Mouse (Mus musculus) embryo, embryonic 10 days (tissue): ENCODE measurements around the gene Jarid2.

Source experiments
- DNase-seq: peaks from one replicate; pipeline ENCODE4 v3.0.0-alpha.2; 2015; ENCODE audit warnings: low spot score

The Jarid2 gene

GRCm38 (mm10) chr13:44730146-44730864 lies 1.0 kb downstream of the Jarid2 start:
- peak; percentile 99 for DNase-seq

DNA sequence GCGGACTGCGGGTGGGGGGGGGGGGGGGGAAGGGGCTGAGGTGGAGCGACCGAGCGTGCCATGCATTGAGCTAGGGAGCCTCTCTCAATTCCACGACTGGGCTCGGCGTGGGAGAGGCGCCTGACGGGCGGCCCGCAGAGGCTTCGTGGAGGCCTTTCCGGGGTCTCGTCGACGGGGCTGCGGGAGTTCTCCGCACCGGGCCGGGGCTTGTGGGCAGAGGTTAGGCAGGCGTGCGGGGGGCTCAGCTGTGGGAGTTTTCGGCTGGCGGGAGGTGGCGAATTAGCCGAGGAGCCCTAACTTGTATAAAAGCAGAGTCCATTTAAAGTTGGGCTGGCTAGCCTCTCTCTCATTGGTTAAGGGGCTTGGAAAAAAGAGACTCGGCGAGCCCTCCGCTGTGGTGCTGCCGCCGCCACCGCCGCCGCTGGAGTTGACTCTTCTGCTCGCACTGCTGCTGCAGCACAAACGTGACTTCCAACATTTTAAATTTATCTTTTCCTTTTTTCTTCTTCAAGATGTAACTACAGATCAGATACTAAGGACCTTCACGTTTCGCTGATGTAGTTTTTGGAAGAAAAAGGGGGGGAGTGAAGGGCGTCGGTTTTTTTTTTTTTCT lies 1.8 kb downstream of the Jarid2 start:
- DNase-seq, result peak; percentile 94

DNA sequence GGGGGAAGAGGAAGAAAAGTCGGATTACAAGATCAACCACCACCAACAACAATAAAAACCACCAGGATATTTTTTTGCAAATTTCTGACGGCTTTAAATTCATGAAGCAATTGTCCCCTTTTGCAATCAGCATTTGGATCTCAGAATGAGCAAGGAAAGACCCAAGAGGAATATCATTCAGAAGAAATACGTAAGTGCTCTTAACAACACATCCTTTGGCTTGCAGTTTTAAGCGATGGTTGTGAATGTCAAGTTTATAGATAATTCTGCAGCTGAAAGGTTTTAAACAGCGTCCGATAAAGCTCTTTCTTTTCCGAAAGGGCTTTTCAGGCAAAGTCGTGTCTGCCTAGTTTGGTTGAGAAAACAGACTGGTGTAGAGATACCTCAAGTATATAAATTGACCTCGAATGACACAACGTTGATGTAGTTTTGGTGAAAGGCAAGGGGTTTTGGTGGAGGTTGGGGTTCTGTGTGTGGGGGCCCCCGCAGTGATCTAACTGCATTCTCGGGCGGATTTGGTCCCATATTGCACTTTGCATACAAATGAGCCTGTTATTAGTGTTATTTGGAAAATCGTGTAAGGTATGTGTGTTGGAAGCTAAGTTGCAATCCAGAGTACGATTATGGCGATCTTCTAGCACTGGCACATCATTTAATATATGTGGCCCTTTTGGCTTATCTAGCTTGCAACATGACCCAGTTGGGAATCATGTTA lies 2.6 kb downstream of the Jarid2 start:
- DNase-seq, result no peak

DNA sequence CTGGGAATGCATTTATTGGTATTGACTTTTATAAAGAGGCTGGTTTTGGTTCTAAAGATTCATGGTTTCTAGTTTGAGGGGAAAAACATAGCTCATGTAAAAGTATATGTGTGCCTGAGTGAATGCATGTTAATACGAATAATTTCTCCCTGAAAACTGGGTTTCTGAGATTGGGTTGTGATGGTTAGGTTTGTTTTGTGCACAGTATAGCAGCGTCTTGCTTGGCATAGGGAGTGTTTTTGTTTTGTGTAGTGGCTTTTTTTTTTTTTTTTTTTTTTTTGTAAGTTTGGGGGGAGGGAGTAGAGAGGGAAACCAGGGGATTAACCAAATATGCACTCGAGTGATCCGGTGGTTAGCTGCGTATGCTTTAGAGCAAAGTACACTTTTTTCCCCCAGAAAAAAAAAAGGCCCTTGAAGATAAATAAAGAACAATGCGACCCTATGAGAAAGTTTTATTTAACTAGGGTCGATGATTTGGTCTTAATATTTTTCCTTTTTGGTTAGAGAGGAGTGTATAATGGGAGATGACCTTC lies 3.2 kb downstream of the Jarid2 start:
- no peak for DNase-seq

- DNase-seq, result peak; percentile 37
Measured at GRCm38 (mm10) chr13:44733036-44733372, 3.7 kb downstream of the Jarid2 start.

DNA sequence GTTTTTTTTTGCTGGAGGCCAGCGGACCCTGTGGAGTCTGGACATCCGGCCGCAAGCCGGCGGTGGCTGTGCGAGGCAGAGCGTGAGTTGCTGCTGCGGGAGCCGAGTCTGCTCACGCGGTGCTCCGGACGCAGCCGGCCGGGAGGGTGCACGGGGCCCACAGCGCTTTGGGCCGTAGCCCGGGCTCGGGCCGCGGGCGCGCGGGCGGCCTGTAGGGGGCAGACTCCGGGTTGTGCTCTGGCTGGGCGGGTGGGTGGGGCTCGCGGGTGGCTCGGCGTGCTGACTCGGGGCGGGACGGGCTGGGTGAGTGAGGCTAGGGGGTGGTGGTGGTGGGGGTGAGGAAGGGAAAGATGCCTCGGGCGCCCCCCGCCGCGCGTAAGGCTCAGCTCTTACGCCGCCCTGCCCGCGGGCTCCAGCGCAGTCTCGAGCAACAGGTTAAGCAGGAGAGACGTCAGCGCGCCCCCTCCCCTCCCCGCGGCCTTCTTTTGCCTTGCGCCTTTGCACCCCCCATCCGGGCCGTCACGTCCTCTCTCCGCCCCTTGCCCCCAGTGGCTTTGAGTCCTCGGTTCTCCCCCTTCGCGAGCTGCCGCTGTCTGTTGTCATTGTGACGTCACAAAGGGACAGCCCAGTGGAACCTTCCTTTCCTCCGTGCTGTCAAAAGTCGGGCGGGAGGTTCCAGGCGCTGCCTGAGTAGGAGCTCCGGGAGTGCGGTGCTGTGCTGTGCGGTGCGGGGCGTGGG lies 4.3 kb downstream of the Jarid2 start:
- DNase-seq, result peak; percentile 88

GRCm38 (mm10) chr13:44734441-44734840 lies 5.2 kb downstream of the Jarid2 start:
- DNase-seq, result no peak

DNA sequence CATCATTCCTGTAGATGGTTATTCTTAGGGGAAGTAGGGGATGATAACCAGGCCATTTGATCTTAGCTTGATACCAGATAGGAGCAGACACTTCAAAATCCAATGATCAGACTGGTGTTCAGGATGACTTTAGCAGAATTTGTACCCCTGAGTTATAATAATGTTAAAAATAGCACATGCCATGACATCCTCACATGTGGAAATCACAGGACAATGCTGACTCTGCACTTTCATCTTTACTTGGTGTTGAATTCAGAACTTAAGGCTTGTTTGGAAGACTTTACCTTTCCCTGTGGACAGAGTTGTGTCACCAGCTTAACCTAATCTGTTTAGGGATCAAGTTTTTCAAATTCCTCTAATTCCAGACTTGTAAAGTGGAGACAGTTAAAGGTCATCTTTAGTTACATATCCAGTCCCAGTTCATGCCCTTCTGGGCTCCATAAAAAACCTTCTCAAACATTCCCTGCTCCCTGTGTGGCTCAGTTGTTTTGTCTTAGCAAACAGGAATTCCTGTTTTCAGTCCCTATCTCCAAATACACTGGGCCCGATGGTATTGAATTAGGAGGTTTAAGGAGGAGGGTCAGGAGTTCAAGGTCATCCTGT lies 5.9 kb downstream of the Jarid2 start:
- DNase-seq, result no peak

DNA sequence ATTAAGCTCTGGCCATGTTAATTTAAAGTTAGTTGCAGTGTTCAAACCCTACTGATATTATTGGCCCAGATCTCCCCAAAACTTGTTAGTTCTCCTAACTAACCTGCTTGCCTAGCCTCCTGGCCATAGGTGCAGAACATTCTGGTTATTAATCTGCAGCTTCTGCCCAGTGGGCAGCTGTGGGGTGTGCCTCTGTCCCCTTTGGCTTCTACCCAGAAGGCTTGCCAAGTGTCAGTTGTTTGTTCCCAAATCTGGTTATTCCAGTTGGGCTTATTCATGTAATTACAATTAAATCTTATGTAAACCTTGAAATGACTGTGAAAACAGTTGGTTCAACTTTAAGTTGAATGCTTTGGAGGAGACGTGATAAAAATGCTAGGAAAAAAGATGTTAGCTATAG lies 8.0 kb downstream of the Jarid2 start:
- no peak for DNase-seq

- peak; percentile 54 for DNase-seq
Measured at GRCm38 (mm10) chr13:44751780-44752179, 22.5 kb downstream of the Jarid2 start.

- no peak for DNase-seq
Measured at GRCm38 (mm10) chr13:44753206-44753605, 23.9 kb downstream of the Jarid2 start.

GRCm38 (mm10) chr13:44755434-44755833 lies 26.2 kb downstream of the Jarid2 start:
- DNase-seq, result peak; percentile 40

DNA sequence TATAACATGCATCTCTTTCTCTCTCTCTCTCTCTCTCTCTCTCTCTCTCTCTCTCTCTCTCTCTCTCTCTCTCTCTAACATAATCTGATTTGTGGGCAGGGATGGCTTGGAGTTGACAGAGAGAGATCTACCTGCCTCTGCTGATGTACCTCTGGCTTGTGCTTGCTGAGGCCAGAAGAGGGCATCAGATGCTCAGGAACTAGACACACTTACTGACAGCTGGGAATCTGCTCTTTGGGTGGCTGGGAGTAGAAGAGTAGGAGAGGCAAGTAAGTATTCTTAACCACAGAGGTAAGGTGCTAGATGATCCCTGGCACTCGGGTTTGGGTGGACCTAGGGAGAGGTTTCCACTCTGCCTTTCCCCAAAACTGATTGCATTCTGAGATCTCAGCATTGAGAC lies 29.5 kb downstream of the Jarid2 start:
- DNase-seq, result no peak

- no peak for DNase-seq
Measured at GRCm38 (mm10) chr13:44760761-44761160, 31.5 kb downstream of the Jarid2 start.

DNA sequence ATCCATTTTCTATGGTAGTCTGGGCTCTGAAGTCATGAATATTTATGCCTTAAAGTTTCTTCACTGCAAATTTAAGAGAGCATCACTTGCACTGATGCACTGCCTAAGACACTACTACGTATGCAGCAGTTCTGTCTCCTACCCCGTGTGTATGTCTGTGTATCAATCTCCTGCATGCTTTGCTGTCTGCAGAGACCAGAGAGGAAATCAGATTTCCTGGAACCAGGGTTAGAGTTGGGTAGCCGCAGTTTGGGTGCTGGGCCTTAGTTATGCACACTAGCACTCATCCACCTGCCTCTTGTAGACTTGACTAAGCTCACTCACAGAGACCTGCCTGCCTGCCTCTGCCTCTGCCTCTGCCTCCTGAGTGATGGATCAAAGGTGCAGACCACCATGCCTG lies 33.8 kb downstream of the Jarid2 start:
- no peak for DNase-seq

GRCm38 (mm10) chr13:44767751-44768150 lies 38.5 kb downstream of the Jarid2 start:
- no peak for DNase-seq

- DNase-seq, result no peak
Measured at GRCm38 (mm10) chr13:44770808-44771605, 41.7 kb downstream of the Jarid2 start.

- DNase-seq, result no peak
Measured at GRCm38 (mm10) chr13:44772816-44773215, 43.5 kb downstream of the Jarid2 start.

GRCm38 (mm10) chr13:44774351-44774750 lies 45.1 kb downstream of the Jarid2 start:
- no peak for DNase-seq

DNA sequence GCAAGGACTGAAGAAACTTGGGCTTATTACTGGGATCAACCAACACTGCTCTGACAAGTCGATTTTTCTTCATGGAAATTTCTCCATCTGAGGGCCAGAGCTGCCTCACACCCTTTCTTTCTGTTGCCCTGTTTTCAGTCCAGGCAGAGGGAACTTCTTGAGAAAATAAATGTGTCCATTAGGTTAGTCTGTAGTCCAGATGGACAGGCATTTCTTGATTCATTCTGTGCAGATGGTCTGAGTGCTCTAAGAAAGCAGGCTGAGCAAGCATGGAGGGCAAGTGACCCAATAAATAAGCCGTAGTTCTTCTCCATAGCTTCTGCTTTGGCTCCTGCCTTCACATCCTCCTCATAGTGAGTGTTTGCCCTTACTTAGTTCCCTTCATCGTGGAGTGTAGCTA lies 46.1 kb downstream of the Jarid2 start:
- no peak for DNase-seq

DNA sequence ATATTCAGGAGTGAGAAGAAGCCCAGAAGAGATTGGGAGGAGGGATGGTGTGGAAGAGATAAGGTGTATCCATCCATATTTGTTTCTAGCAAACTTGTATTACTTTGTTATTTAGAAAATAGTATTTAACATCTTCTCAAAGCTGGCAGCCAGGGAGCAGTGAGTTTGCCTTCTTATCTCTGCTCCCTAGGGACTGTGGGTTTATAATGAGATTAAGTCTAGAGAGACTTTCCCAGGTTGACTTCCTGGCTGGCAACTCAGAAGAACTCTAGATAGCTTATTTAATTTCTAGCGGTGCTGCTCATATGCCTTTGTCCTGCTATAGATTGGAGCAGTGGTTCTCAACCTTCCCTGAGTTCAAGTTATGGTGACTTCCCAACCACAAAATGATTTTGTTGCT lies 51.2 kb downstream of the Jarid2 start:
- no peak for DNase-seq
